Mouse (Mus musculus): ENCODE measurements around the gene Fgf9. TPM values are rescaled to one million over a fixed set of nuclear protein-coding genes. Genes with fewer than 3 reads are reported as not detected.

Fgf9 gene
- polyA plus RNA-seq (2015; fragmentation: Nextera tagmentation; extraction: Ambion mirVana) = 22.1 and 22.7 TPM in 2 replicates

GRCm38 (mm10) chr14:58070481-58071119 is at the start of gene Fgf9:
Fgf9 (plus strand) TSS chr14:58070547.
- WGBS = under 1% methylated on average over 31 of the region's 33 CpGs
- H3K4me3 ChIP-seq = peak within 1 kb of the TSS; percentile 81
- H3K27ac ChIP-seq (replicated peaks) = peak within 1 kb of the TSS; percentile 56
- peaks cover 44% of the 10 kb centered on the region for H3K4me1 ChIP-seq (replicated peaks)
- ATAC-seq (ENCODE audit: low FRiP score, low read depth) = peak; percentile 20; the same call in 1 of the 2 replicates
- H3K9ac ChIP-seq = peak within 1 kb of the TSS; percentile 60
- H3K4me2 ChIP-seq = peak within 1 kb of the TSS; percentile 100
- H3K36me3 ChIP-seq = no peaks in the 10 kb centered on the region
- no peaks in the 10 kb centered on the region for H3K9me3 ChIP-seq
- peaks cover 15% of the 10 kb centered on the region for H3K27me3 ChIP-seq

- Histone ChIP-seq H3K4me1 (replicated peaks) (no peaks in the 10 kb centered on the region), H3K4me3 (no peak overlapping the region), H3K36me3 (no peaks in the 10 kb centered on the region), H3K9me3 (no peaks in the 10 kb centered on the region), H3K27me3 (no peaks in the 10 kb centered on the region), H3K9ac (no peak overlapping the region), H3K4me2 (peak overlapping the region; percentile 29), H3K27ac (replicated peaks) (no peak overlapping the region)
- ATAC-seq (ENCODE audit: low FRiP score, low read depth) = no peak
- 10% methylated on average over 8 of the region's 8 CpGs for WGBS
Measured at GRCm38 (mm10) chr14:58034567-58034966, 35.8 kb upstream of the Fgf9 start.

- no peaks in the 10 kb centered on the region for H3K27me3 ChIP-seq
- H3K9ac ChIP-seq = no peak overlapping the region
- no peak overlapping the region for H3K4me2 ChIP-seq
- H3K36me3 ChIP-seq = no peaks in the 10 kb centered on the region
- no peak overlapping the region for H3K27ac ChIP-seq (replicated peaks)
- H3K9me3 ChIP-seq = no peaks in the 10 kb centered on the region
- WGBS = 26% methylated on average over 6 of the region's 6 CpGs
- no peak for ATAC-seq (ENCODE audit: low FRiP score, low read depth)
- H3K4me3 ChIP-seq = no peak overlapping the region
- H3K4me1 ChIP-seq (replicated peaks) = no peaks in the 10 kb centered on the region
Measured at GRCm38 (mm10) chr14:58036174-58036573, 34.2 kb upstream of the Fgf9 start.

- no peak overlapping the region for H3K9ac ChIP-seq
- H3K4me1 ChIP-seq (replicated peaks) = no peaks in the 10 kb centered on the region
- no peak for ATAC-seq (ENCODE audit: low FRiP score, low read depth)
- WGBS = 84% methylated on average over 4 of the region's 4 CpGs
- H3K36me3 ChIP-seq = no peaks in the 10 kb centered on the region
- H3K9me3 ChIP-seq = no peaks in the 10 kb centered on the region
- H3K27me3 ChIP-seq = no peaks in the 10 kb centered on the region
- H3K4me3 ChIP-seq = no peak overlapping the region
- H3K4me2 ChIP-seq = no peak overlapping the region
- H3K27ac ChIP-seq (replicated peaks) = no peak overlapping the region
Measured at GRCm38 (mm10) chr14:58046639-58047284, 23.6 kb upstream of the Fgf9 start.

GRCm38 (mm10) chr14:58050691-58051090 is 19.7 kb upstream of the Fgf9 start:
- Histone ChIP-seq H3K4me3 (no peak overlapping the region), H3K4me2 (no peak overlapping the region), H3K9ac (no peak overlapping the region), H3K27ac (replicated peaks) (no peak overlapping the region), H3K4me1 (replicated peaks) (no peaks in the 10 kb centered on the region), H3K9me3 (no peaks in the 10 kb centered on the region), H3K27me3 (no peaks in the 10 kb centered on the region), H3K36me3 (no peaks in the 10 kb centered on the region)
- no peak for ATAC-seq (ENCODE audit: low FRiP score, low read depth)
- WGBS = 71% methylated on average over 5 of the region's 5 CpGs

GRCm38 (mm10) chr14:58067586-58067985 is 2.8 kb upstream of the Fgf9 start:
- 53% methylated on average over 2 of the region's 2 CpGs for WGBS
- H3K4me3 ChIP-seq = no peak overlapping the region
- no peak overlapping the region for H3K4me2 ChIP-seq
- no peak for ATAC-seq (ENCODE audit: low FRiP score, low read depth)
- no peaks in the 10 kb centered on the region for H3K36me3 ChIP-seq
- peaks cover 20% of the 10 kb centered on the region for H3K4me1 ChIP-seq (replicated peaks)
- no peak overlapping the region for H3K27ac ChIP-seq (replicated peaks)
- H3K27me3 ChIP-seq = peaks cover 8% of the 10 kb centered on the region
- H3K9ac ChIP-seq = no peak overlapping the region
- H3K9me3 ChIP-seq = no peaks in the 10 kb centered on the region

GRCm38 (mm10) chr14:58068641-58069040 is 1.7 kb upstream of the Fgf9 start:
- H3K9me3 ChIP-seq = no peaks in the 10 kb centered on the region
- WGBS = 66% methylated on average over 1 of the region's 1 CpGs
- no peak overlapping the region for H3K27ac ChIP-seq (replicated peaks)
- H3K4me1 ChIP-seq (replicated peaks) = peaks cover 28% of the 10 kb centered on the region
- no peak overlapping the region for H3K4me3 ChIP-seq
- no peak for ATAC-seq (ENCODE audit: low FRiP score, low read depth)
- no peak overlapping the region for H3K4me2 ChIP-seq
- no peak overlapping the region for H3K9ac ChIP-seq
- H3K36me3 ChIP-seq = no peaks in the 10 kb centered on the region
- peaks cover 8% of the 10 kb centered on the region for H3K27me3 ChIP-seq

GRCm38 (mm10) chr14:58069927-58070326 is 420 bp upstream of the Fgf9 start:
- Histone ChIP-seq H3K9me3 (no peaks in the 10 kb centered on the region), H3K9ac (peak overlapping the region; percentile 60; the same call in 1 of the 2 replicates), H3K4me2 (peak overlapping the region; percentile 100), H3K27me3 (peaks cover 15% of the 10 kb centered on the region), H3K36me3 (no peaks in the 10 kb centered on the region), H3K27ac (replicated peaks) (no peak overlapping the region), H3K4me1 (replicated peaks) (peaks cover 40% of the 10 kb centered on the region), H3K4me3 (peak overlapping the region; percentile 81)
- WGBS = 3% methylated on average over 6 of the region's 6 CpGs
- ATAC-seq (ENCODE audit: low FRiP score, low read depth) = no peak

GRCm38 (mm10) chr14:58071120-58071641 is 834 bp downstream of the Fgf9 start:
- Histone ChIP-seq H3K27ac (replicated peaks) (peak overlapping the region; percentile 56), H3K4me2 (peak overlapping the region; percentile 100), H3K36me3 (no peaks in the 10 kb centered on the region), H3K9ac (peak overlapping the region; percentile 60), H3K4me1 (replicated peaks) (peaks cover 44% of the 10 kb centered on the region), H3K27me3 (peaks cover 15% of the 10 kb centered on the region), H3K9me3 (no peaks in the 10 kb centered on the region), H3K4me3 (peak overlapping the region; percentile 81)
- ATAC-seq (ENCODE audit: low FRiP score, low read depth) = 0 out of 2 replicates have a peak, but pooled peaks have one; percentile 2
- WGBS = under 1% methylated on average over 31 of the region's 31 CpGs

- peak overlapping the region; percentile 47 for H3K9ac ChIP-seq
- peaks cover 51% of the 10 kb centered on the region for H3K4me1 ChIP-seq (replicated peaks)
- peaks cover 15% of the 10 kb centered on the region for H3K27me3 ChIP-seq
- WGBS = under 1% methylated on average over 82 of the region's 85 CpGs
- ATAC-seq (ENCODE audit: low FRiP score, low read depth) = peak; percentile 82
- H3K36me3 ChIP-seq = no peaks in the 10 kb centered on the region
- H3K9me3 ChIP-seq = no peaks in the 10 kb centered on the region
- H3K4me3 ChIP-seq = peak overlapping the region; percentile 81
- H3K27ac ChIP-seq (replicated peaks) = peak overlapping the region; percentile 70
- H3K4me2 ChIP-seq = peak overlapping the region; percentile 100
Measured at GRCm38 (mm10) chr14:58071830-58072770, 1.8 kb downstream of the Fgf9 start.

GRCm38 (mm10) chr14:58072771-58073501 is 2.6 kb downstream of the Fgf9 start:
- no peak for ATAC-seq (ENCODE audit: low FRiP score, low read depth)
- Histone ChIP-seq H3K27me3 (peaks cover 23% of the 10 kb centered on the region), H3K4me2 (peak overlapping the region; percentile 100)

More at GRCm38 (mm10) chr14:58072771-58073501, 2.6 kb downstream of the Fgf9 start:
- Histone ChIP-seq H3K4me3 (peak overlapping the region; percentile 81), H3K36me3 (no peaks in the 10 kb centered on the region), H3K9ac (peak overlapping the region; percentile 47), H3K27ac (replicated peaks) (no peak overlapping the region), H3K9me3 (no peaks in the 10 kb centered on the region), H3K4me1 (replicated peaks) (peaks cover 55% of the 10 kb centered on the region)
- under 1% methylated on average over 29 of the region's 29 CpGs for WGBS

Measured in hindbrain, embryonic 15.5 days (tissue).